Mouse (Mus musculus) embryonic fibroblast, embryonic 13.5 days (primary cell): Measurements from ENCODE around the gene Rai14.

Source experiments
- CTCF ChIP-seq: IDR thresholded peaks from 2 replicates; pipeline ENCODE4 v1.5.1; 2011; ENCODE audit warnings: mild to moderate bottlenecking, control low read depth, low read length, moderate library complexity, borderline replicate concordance; ENCODE audit not compliant: insufficient read depth
- POLR2A ChIP-seq: IDR thresholded peaks from 2 replicates; pipeline ENCODE4 v1.6.1; 2011; ENCODE audit warnings: low read depth, mild to moderate bottlenecking, control low read depth, low read length, moderate library complexity

DNA sequence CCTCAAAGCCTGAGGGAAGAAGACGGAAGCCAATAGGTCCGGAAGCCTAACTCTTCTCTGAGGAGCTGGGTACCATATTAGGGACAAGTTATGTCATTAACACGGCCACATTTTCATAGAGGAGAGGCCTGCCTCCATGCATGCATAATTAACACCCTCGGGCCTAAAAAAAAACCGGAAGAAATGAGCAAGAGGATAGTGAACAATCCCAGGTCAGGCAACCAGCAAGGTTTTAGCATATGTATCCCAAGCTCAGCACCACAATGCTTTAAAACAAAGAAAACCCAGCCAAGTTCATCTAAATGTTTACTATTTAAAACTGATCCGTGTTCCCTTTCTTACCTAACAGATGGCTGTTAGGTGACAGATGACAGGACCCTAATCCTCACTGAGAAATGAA is 3.2 kb downstream of the Rai14 start:
- TF ChIP-seq CTCF, result no peak
- no peak for TF ChIP-seq POLR2A
